Mouse (Mus musculus) ZHBTc4 (cell line): ENCODE data around the gene Epn1.

Experiments used
- DNase-seq: peaks from one replicate; pipeline ENCODE4 v3.0.0-alpha.2; 2011; ENCODE audit warnings: low read depth, low spot score

Epn1 gene

GRCm38 (mm10) chr7:5080010-5080751, at the start of gene Epn1:
TSS of gene Epn1 (plus strand) at chr7:5080235.
- DNase-seq = peak; percentile 98

- DNase-seq = peak; percentile 78
Measured at GRCm38 (mm10) chr7:5030554-5031275, 49.3 kb upstream of the Epn1 start.

GRCm38 (mm10) chr7:5031496-5031895, 48.5 kb upstream of the Epn1 start:
- peak; percentile 71 for DNase-seq

GRCm38 (mm10) chr7:5033818-5034217, 46.2 kb upstream of the Epn1 start, which contains the start of gene 4632433K11Rik:
TSS of gene 4632433K11Rik (plus strand) at chr7:5034118.
- no peak for DNase-seq

- no peak for DNase-seq
Measured at GRCm38 (mm10) chr7:5035628-5036027, 44.4 kb upstream of the Epn1 start.

GRCm38 (mm10) chr7:5036136-5036535, 43.9 kb upstream of the Epn1 start:
- no peak for DNase-seq

- DNase-seq = no peak
Measured at GRCm38 (mm10) chr7:5037026-5037425, 43.0 kb upstream of the Epn1 start.

- DNase-seq = no peak
Measured at GRCm38 (mm10) chr7:5037467-5037866, 42.6 kb upstream of the Epn1 start.

GRCm38 (mm10) chr7:5038109-5038732, 41.8 kb upstream of the Epn1 start, which contains the start of gene Zfp784:
TSS of gene Zfp784 (minus strand) at chr7:5038446.
- peak; percentile 96 for DNase-seq

GRCm38 (mm10) chr7:5038940-5039339, 41.1 kb upstream of the Epn1 start:
- DNase-seq = peak; percentile 43

- no peak for DNase-seq
Measured at GRCm38 (mm10) chr7:5044981-5045380, 35.1 kb upstream of the Epn1 start.

- DNase-seq = no peak
Measured at GRCm38 (mm10) chr7:5046112-5046511, 33.9 kb upstream of the Epn1 start.

GRCm38 (mm10) chr7:5047313-5047712, 32.7 kb upstream of the Epn1 start:
- peak; percentile 49 for DNase-seq

- peak; percentile 84 for DNase-seq
Measured at GRCm38 (mm10) chr7:5051193-5052192, 28.5 kb upstream of the Epn1 start, which contains the start of gene Zfp580. TSS of gene Zfp580 (plus strand) at chr7:5051538.

- DNase-seq = no peak
Measured at GRCm38 (mm10) chr7:5052438-5052837, 27.6 kb upstream of the Epn1 start.

GRCm38 (mm10) chr7:5052931-5053343, 27.1 kb upstream of the Epn1 start:
- DNase-seq = no peak

- DNase-seq = peak; percentile 67
Measured at GRCm38 (mm10) chr7:5053456-5054179, 26.4 kb upstream of the Epn1 start.

- peak; percentile 27 for DNase-seq
Measured at GRCm38 (mm10) chr7:5056651-5057263, 23.3 kb upstream of the Epn1 start.

- no peak for DNase-seq
Measured at GRCm38 (mm10) chr7:5057381-5057780, 22.7 kb upstream of the Epn1 start.

- DNase-seq = peak; percentile 53
Measured at GRCm38 (mm10) chr7:5057804-5058203, 22.2 kb upstream of the Epn1 start.
